In genomic region chr3:54662411-54662810, GRCm38 (mm10) we compare ENCODE assay signal across 14 mouse cellular contexts. TPM values are rescaled to one million over a fixed set of nuclear protein-coding genes. Genes with fewer than 3 reads are reported as not detected.
A peak's percentile ranks its signal among the peaks of the same experiment; 100 is the strongest.
DNase-seq lines count a peak whose midpoint lies in the region; ATAC-seq lines count a peak whose summit lies in the region.
"Had no signal": no experiment of that assay in that cellular context is flagged by ENCODE, and none has a peak within 500 bp of the region (broad histone marks: within the 10 kb centered on the region; RNA-seq: fewer than 3 reads in every experiment).

No protein-coding gene starts in this region.

- H3K9ac ChIP-seq in hindbrain, embryonic 11.5 days (ENCODE audit: low read depth, low read length): no peak overlapping the region
- H3K9ac ChIP-seq: heart, embryonic 13.5 days; limb, embryonic 13.5 days had no signal

- 67% methylated on average over 5 of the region's 5 CpGs for WGBS in hindbrain, embryonic 11.5 days

- H3K36me3 ChIP-seq in splenic B cell, adult 2 months (ENCODE audit: control insufficient read depth, insufficient read depth, low read length, poor library complexity, severe bottlenecking): no peaks in the 10 kb centered on the region
- H3K36me3 ChIP-seq in hindbrain, embryonic 11.5 days (ENCODE audit: control insufficient read depth, insufficient read depth, low read length): no peaks in the 10 kb centered on the region
- H3K36me3 ChIP-seq: heart, embryonic 13.5 days; limb, embryonic 13.5 days had no signal

- no peak for ATAC-seq in hindbrain, embryonic 11.5 days (ENCODE audit: low FRiP score)

- DNase-seq in adrenal gland, postnatal 14 days: peak; percentile 16
- no peak for DNase-seq in adrenal gland, postnatal 4 days (ENCODE audit: low spot score in 2 of 2)
- DNase-seq in kidney, adult 9 months: peak; percentile 9
- no peak for DNase-seq in kidney, adult 11 months
- peak; percentile 11 for DNase-seq in ovary, postnatal 36 days (ENCODE audit: low spot score)
- no peak for DNase-seq in ovary, postnatal 14 days (ENCODE audit: low spot score)
- DNase-seq in splenic B cell, adult 2 months (ENCODE audit: low read depth, low spot score): peak; percentile 17
- no peak for DNase-seq in hindbrain, embryonic 11.5 days (ENCODE audit: low spot score)

- no peaks in the 10 kb centered on the region for H3K4me1 ChIP-seq in hindbrain, embryonic 11.5 days (replicated peaks; ENCODE audit: control insufficient read depth, insufficient read depth, low read length)
- H3K4me1 ChIP-seq: heart, embryonic 13.5 days had no signal

- no peaks in the 10 kb centered on the region for H3K9me3 ChIP-seq in hindbrain, embryonic 11.5 days (ENCODE audit: control insufficient read depth, low read length)
- H3K9me3 ChIP-seq: heart, embryonic 13.5 days; limb, embryonic 13.5 days had no signal

- no peaks in the 10 kb centered on the region for H3K27me3 ChIP-seq in splenic B cell, adult 2 months (ENCODE audit: control insufficient read depth, insufficient read depth, low read length, poor library complexity, severe bottlenecking)
- no peaks in the 10 kb centered on the region for H3K27me3 ChIP-seq in hindbrain, embryonic 11.5 days (ENCODE audit: control insufficient read depth, insufficient read depth, low read length)
- H3K27me3 ChIP-seq: heart, embryonic 13.5 days; limb, embryonic 13.5 days had no signal

- no peak overlapping the region for H3K4me3 ChIP-seq in hindbrain, embryonic 11.5 days (ENCODE audit: low read depth, low read length)
- H3K4me3 ChIP-seq: erythroblast, embryonic 14.5 days; heart, embryonic 13.5 days; limb, embryonic 13.5 days had no signal

- H3K4me2 ChIP-seq in hindbrain, embryonic 11.5 days (replicated peaks; ENCODE audit: low read depth, low read length): no peak overlapping the region
- H3K4me2 ChIP-seq: heart, embryonic 13.5 days; limb, embryonic 13.5 days had no signal

- no peak overlapping the region for H3K27ac ChIP-seq in hindbrain, embryonic 11.5 days (ENCODE audit: low read depth, low read length)
- H3K27ac ChIP-seq: heart, embryonic 13.5 days; limb, embryonic 13.5 days; macrophage had no signal

RNA-seq across cellular contexts. Expression of gene Supt20, which starts 30.2 kb away (rescaled TPM):
- 45.7 and 47.9 TPM in 2 replicates for total RNA-seq in adrenal gland, postnatal 14 days (2021)
- total RNA-seq in adrenal gland, postnatal 4 days (2021): 10 to 100 TPM; 88.9 to 90.4 TPM
- 104 and 119 TPM in 2 replicates for polyA plus RNA-seq in hindbrain, embryonic 11.5 days (2014; fragmentation: Nextera tagmentation; extraction: Ambion mirVana)

RNA-seq across cellular contexts. Expression of gene Gm21958, which starts 51.7 kb away (rescaled TPM):
- not detected in 2 replicates for total RNA-seq in adrenal gland, postnatal 14 days (2021)
- not detected for total RNA-seq in adrenal gland, postnatal 4 days (2021)
- polyA plus RNA-seq in hindbrain, embryonic 11.5 days (2014; fragmentation: Nextera tagmentation; extraction: Ambion mirVana): not detected in 2 replicates
- total RNA-seq: midbrain, postnatal 0 days had no signal
- polyA plus RNA-seq: erythroblast, embryonic 14.5 days; macrophage; midbrain, postnatal 0 days; spleen, adult 2 months had no signal

Comparison
In these comparisons a context has a peak if more than half of its experiments do, and no peak if none do; other contexts are left out.
1. DNase-seq: peak in adrenal gland, postnatal 14 days (single experiment), kidney, adult 9 months (single experiment), ovary, postnatal 36 days (single experiment) and splenic B cell, adult 2 months (single experiment); none in adrenal gland, postnatal 4 days (0 of 2), kidney, adult 11 months (single experiment), ovary, postnatal 14 days (single experiment) and hindbrain, embryonic 11.5 days (single experiment).